In genomic region chr13:58400576-58400975, GRCm38 (mm10) we compare ENCODE assay signal across 8 mouse cellular contexts. TPM values are rescaled to one million over a fixed set of nuclear protein-coding genes. Genes with fewer than 3 reads are reported as not detected.
A peak's percentile ranks its signal among the peaks of the same experiment; 100 is the strongest.
DNase-seq lines count a peak whose midpoint lies in the region; ATAC-seq lines count a peak whose summit lies in the region.

No protein-coding gene starts in this region.

- intact Hi-C loops in heart, postnatal 10 days (cut with DNase I): loop anchor here (2.0 to 5.0 kb wide), 2 partner anchors 16 to 142 kb away; partner anchors contain the start of gene 2210016F16Rik

- no peaks in the 10 kb centered on the region for H3K27me3 ChIP-seq in heart, embryonic 15.5 days
- H3K27me3 ChIP-seq in hindbrain, embryonic 14.5 days (ENCODE audit: control insufficient read depth, insufficient read depth, low read length): no peaks in the 10 kb centered on the region
- no peaks in the 10 kb centered on the region for H3K27me3 ChIP-seq in midbrain, embryonic 16.5 days (ENCODE audit: control insufficient read depth, insufficient read depth, low read depth, low read length)

- peak overlapping the region; percentile 100 for H3K4me3 ChIP-seq in heart, embryonic 15.5 days
- peak overlapping the region; percentile 84 for H3K4me3 ChIP-seq in hindbrain, embryonic 14.5 days (replicated peaks; ENCODE audit: low read length)
- H3K4me3 ChIP-seq in midbrain, embryonic 16.5 days (ENCODE audit: low read depth, low read length): peak overlapping the region; percentile 86

- H3K9me3 ChIP-seq in heart, embryonic 15.5 days (replicated peaks): no peaks in the 10 kb centered on the region
- no peaks in the 10 kb centered on the region for H3K9me3 ChIP-seq in hindbrain, embryonic 14.5 days (ENCODE audit: control insufficient read depth, low read length)
- H3K9me3 ChIP-seq in midbrain, embryonic 16.5 days (replicated peaks; ENCODE audit: control insufficient read depth, low read length, poor library complexity, severe bottlenecking): no peaks in the 10 kb centered on the region

- no peak overlapping the region for H3K27ac ChIP-seq in heart, embryonic 15.5 days
- H3K27ac ChIP-seq in hindbrain, embryonic 14.5 days: no peak overlapping the region
- no peak overlapping the region for H3K27ac ChIP-seq in midbrain, embryonic 16.5 days (ENCODE audit: low read length)

- H3K4me1 ChIP-seq in heart, embryonic 15.5 days (replicated peaks): peaks cover 8% of the 10 kb centered on the region
- peaks cover 14% of the 10 kb centered on the region; the same call in 1 of the 2 replicates for H3K4me1 ChIP-seq in hindbrain, embryonic 14.5 days (replicated peaks; ENCODE audit: control insufficient read depth, insufficient read depth, low read length)
- H3K4me1 ChIP-seq in midbrain, embryonic 16.5 days (ENCODE audit: control insufficient read depth, insufficient read depth, low read length): peaks cover 10% of the 10 kb centered on the region

- peak overlapping the region; percentile 74 for H3K4me2 ChIP-seq in heart, embryonic 15.5 days
- H3K4me2 ChIP-seq in hindbrain, embryonic 14.5 days (replicated peaks): peak overlapping the region; percentile 85
- H3K4me2 ChIP-seq in midbrain, embryonic 16.5 days (ENCODE audit: low read length): peak overlapping the region; percentile 96

- peaks cover 29% of the 10 kb centered on the region for H3K36me3 ChIP-seq in heart, embryonic 15.5 days
- peaks cover 36% of the 10 kb centered on the region for H3K36me3 ChIP-seq in hindbrain, embryonic 14.5 days (replicated peaks; ENCODE audit: control insufficient read depth, insufficient read depth)
- peaks cover 19% of the 10 kb centered on the region for H3K36me3 ChIP-seq in midbrain, embryonic 16.5 days (ENCODE audit: control insufficient read depth, insufficient read depth, low read length)

- DNase-seq in heart, postnatal 10 days: no peak
- peak; percentile 39 for DNase-seq in NIH3T3 (ENCODE audit: low read depth)
- no peak for DNase-seq in hindbrain, embryonic 14.5 days (ENCODE audit: low spot score)
- no peak for DNase-seq in spleen, postnatal 4 days (ENCODE audit: low spot score in 2 of 2)
- no peak for DNase-seq in left cerebral cortex, adult 18-20 months (ENCODE audit: low spot score in 2 of 2)
- no peak for DNase-seq in adrenal gland, adult 2 months

- no peak for ATAC-seq in heart, embryonic 15.5 days (replicated peaks; ENCODE audit: insufficient number of reproducible peaks, insufficient read depth, low FRiP score, low read depth)
- no peak for ATAC-seq in hindbrain, embryonic 14.5 days (ENCODE audit: low FRiP score)
- no peak for ATAC-seq in midbrain, embryonic 16.5 days

- peak overlapping the region; percentile 100 for H3K9ac ChIP-seq in heart, embryonic 15.5 days
- peak overlapping the region; percentile 100 for H3K9ac ChIP-seq in hindbrain, embryonic 14.5 days
- peak overlapping the region; percentile 99 for H3K9ac ChIP-seq in midbrain, embryonic 16.5 days (ENCODE audit: low read depth, low read length)

- WGBS in heart, embryonic 15.5 days: under 1% methylated on average over 11 of the region's 11 CpGs
- WGBS in hindbrain, embryonic 14.5 days: 2% methylated on average over 11 of the region's 11 CpGs
- WGBS in midbrain, embryonic 16.5 days: under 1% methylated on average over 11 of the region's 11 CpGs

RNA-seq across cellular contexts. Expression of gene Rmi1, which starts 1.5 kb away (rescaled TPM):
- polyA plus RNA-seq in heart, embryonic 15.5 days (2015; fragmentation: Nextera tagmentation; extraction: Ambion mirVana): 18.5 and 19.2 TPM in 2 replicates
- 10 to 100 TPM in 1 of 2 experiments, 1 to 10 TPM in 1; 9.9 to 12.9 TPM for total RNA-seq in heart, postnatal 10 days (2021)
- 24.3 and 24.9 TPM in 2 replicates for polyA plus RNA-seq in hindbrain, embryonic 14.5 days (2014; fragmentation: Nextera tagmentation; extraction: Ambion mirVana)
- 21.3 and 23.8 TPM in 2 replicates for polyA plus RNA-seq in midbrain, embryonic 16.5 days (2015; fragmentation: Nextera tagmentation; extraction: Ambion mirVana)
- total RNA-seq in left cerebral cortex, adult 18-20 months (2021): 10 to 100 TPM; 12.8 to 15.5 TPM
- 10 to 100 TPM; 18.5 to 19.3 TPM for total RNA-seq in adrenal gland, adult 2 months (2021)
- polyA plus RNA-seq in adrenal gland, adult 2 months (2012; rRNA removed): 15.3 and 18.2 TPM in 2 replicates

RNA-seq across cellular contexts. Expression of gene Hnrnpk, which starts 2.6 kb away (rescaled TPM):
- 888 and 900 TPM in 2 replicates for polyA plus RNA-seq in heart, embryonic 15.5 days (2015; fragmentation: Nextera tagmentation; extraction: Ambion mirVana)
- 100 to 1,000 TPM; 721 to 814 TPM for total RNA-seq in heart, postnatal 10 days (2021)
- 1,306 and 1,409 TPM in 2 replicates for polyA plus RNA-seq in hindbrain, embryonic 14.5 days (2014; fragmentation: Nextera tagmentation; extraction: Ambion mirVana)
- 1,323 and 1,478 TPM in 2 replicates for polyA plus RNA-seq in midbrain, embryonic 16.5 days (2015; fragmentation: Nextera tagmentation; extraction: Ambion mirVana)
- 100 to 1,000 TPM; 599 to 626 TPM for total RNA-seq in left cerebral cortex, adult 18-20 months (2021)
- 1,000 to 10,000 TPM in 1 of 2 experiments, 100 to 1,000 TPM in 1; 778 to 1,173 TPM for total RNA-seq in adrenal gland, adult 2 months (2021)
- 178 and 197 TPM in 2 replicates for polyA plus RNA-seq in adrenal gland, adult 2 months (2012; rRNA removed)

RNA-seq across cellular contexts. Expression of gene 2210016F16Rik, which starts 15.6 kb away (rescaled TPM):
- 26.3 and 27.7 TPM in 2 replicates for polyA plus RNA-seq in heart, embryonic 15.5 days (2015; fragmentation: Nextera tagmentation; extraction: Ambion mirVana)
- total RNA-seq in heart, postnatal 10 days (2021): 10 to 100 TPM; 16.6 to 18.0 TPM
- polyA plus RNA-seq in hindbrain, embryonic 14.5 days (2014; fragmentation: Nextera tagmentation; extraction: Ambion mirVana): 25.6 and 26.3 TPM in 2 replicates
- 19.2 and 19.9 TPM in 2 replicates for polyA plus RNA-seq in midbrain, embryonic 16.5 days (2015; fragmentation: Nextera tagmentation; extraction: Ambion mirVana)
- total RNA-seq in left cerebral cortex, adult 18-20 months (2021): 1 to 10 TPM; 7.8 to 8.0 TPM
- 10 to 100 TPM; 21.0 to 38.2 TPM for total RNA-seq in adrenal gland, adult 2 months (2021)
- 40.7 and 59.4 TPM in 2 replicates for polyA plus RNA-seq in adrenal gland, adult 2 months (2012; rRNA removed)

RNA-seq across cellular contexts. Expression of gene Kif27, which starts 41.7 kb away (rescaled TPM):
- polyA plus RNA-seq in heart, embryonic 15.5 days (2015; fragmentation: Nextera tagmentation; extraction: Ambion mirVana): 0.37 and 0.43 TPM in 2 replicates
- total RNA-seq in heart, postnatal 10 days (2021): under 1 TPM; 0.22 to 0.24 TPM
- 2.7 and 3.1 TPM in 2 replicates for polyA plus RNA-seq in hindbrain, embryonic 14.5 days (2014; fragmentation: Nextera tagmentation; extraction: Ambion mirVana)
- 1.9 and 2.0 TPM in 2 replicates for polyA plus RNA-seq in midbrain, embryonic 16.5 days (2015; fragmentation: Nextera tagmentation; extraction: Ambion mirVana)
- 1 to 10 TPM; 3.6 to 3.8 TPM for total RNA-seq in left cerebral cortex, adult 18-20 months (2021)
- 1 to 10 TPM in 1 of 2 experiments, under 1 TPM in 1; 0.63 to 1.1 TPM for total RNA-seq in adrenal gland, adult 2 months (2021)
- 0.08 and 0.11 TPM in 2 replicates for polyA plus RNA-seq in adrenal gland, adult 2 months (2012; rRNA removed)
